Mouse (Mus musculus): ENCODE data around the gene Kynu.

Kynu gene

DNA sequence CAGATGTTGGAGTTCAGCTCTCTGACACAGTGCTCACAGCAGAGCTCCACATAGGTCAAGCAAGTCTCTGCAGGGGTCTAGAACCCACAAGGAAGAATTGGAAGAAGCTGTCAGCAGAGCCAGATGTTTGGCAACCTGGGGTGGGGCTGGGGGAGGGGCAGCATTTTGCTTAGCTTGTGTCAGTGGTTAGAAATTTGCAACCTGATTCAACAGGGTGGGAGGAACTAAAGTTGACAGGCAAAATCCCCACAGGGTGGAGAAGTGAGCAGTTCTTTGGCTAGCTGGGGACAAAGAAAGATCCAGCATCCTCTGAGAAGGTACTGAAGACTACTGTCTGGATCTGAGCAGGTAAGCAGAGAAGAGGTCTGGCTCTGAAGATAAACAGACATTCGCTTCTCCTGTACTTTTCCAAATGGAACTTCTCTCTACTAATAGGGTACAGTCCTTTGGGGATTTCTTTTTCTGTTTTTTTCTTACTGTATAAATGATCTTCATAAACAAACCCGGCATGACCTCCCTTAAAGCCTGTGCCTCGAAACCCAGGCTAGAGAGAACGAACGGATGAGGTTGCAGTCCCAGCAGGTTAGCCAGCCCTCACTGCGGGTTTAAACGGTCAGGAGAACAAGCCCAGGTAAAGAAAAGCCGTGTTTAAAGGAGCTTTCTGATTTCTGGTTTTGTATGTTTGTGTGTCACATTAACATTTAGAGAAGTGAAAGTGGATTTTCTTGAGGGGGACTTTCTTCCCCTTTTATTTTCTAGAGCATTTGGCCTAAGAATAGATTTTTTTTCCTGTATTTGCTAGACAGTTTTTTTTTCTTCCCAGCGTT is at the start of gene Kynu:
Gene Kynu (plus strand): TSS at position 268 of the 827 bp plus-strand sequence.
- DNase-seq = no peak

DNA sequence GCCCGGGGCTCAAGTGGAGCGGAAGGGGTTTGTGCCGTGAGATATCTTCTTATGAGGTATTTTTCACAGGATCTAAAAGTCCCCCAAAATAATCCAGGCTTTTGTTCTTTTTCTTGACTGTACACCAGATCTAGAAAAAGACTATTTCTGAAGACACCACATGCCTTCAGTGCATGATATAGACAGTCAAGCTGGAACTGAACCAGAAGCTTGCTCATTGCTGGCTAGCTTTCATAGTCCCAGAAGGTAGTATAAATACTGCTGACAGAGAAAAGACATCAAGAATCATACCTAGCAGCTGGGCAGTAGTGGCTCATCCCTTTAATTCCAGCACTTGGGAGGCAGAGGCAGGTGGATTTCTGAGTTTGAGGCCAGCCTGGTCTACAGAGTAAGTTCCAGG is 48.9 kb upstream of the Kynu start:
- DNase-seq = no peak

DNA sequence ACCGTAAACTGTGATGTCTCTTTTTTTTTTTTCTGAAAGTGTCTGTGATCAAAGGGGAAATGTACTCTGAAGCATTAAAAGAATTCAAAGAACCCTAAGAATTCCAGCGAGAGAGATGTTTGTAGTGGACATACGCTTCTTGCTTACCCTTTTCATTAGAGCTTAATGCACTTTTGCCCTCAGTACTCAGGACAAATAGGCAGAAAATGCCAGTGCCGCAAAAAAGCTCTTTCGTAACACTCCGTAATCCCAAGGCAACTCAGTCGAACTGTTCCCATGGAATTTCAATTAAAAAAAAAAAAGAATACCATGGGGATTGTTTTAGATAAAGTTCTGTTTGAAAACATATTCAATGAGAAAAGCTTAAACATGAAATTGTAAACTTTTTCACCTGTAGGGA is 41.3 kb upstream of the Kynu start:
- no peak for DNase-seq

DNA sequence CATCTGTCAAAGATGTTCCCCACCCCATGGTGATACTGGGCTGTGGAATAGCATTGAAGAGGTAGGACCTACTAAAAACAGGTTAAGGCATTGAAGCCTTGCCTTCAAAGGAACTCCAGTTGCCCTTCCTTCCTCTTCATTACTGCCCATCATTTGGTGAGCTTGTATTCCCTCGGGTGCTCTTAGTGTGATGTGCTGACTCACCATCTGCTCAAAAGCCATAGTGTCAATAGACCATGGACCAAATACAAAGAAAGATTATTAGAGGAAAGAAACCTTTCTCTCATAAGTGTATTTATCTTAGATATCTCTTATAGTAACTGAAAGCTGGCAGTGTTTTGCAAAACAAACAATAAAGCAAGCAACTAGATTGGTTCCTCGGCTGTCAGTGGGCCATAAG is 20.7 kb upstream of the Kynu start:
- DNase-seq = no peak

DNA sequence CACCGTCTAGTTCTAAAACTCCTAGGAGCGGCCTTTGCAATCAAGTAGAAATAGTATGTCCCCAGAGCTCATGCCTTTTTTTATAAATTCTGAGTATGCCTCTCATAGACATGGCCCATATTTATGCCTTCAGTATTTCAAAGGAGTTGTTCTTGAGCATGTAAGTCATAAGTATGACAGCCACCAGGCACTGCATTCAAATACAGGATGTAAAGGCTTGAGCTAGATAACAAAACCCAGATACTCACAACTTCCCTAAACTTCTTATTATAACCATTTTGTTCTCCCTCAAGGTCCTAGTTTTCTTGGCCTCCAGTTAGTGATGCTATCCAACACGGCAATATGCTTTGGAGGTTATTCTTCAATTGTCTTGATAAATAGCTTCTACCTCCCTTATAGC is 12.5 kb upstream of the Kynu start:
- DNase-seq = no peak

DNA sequence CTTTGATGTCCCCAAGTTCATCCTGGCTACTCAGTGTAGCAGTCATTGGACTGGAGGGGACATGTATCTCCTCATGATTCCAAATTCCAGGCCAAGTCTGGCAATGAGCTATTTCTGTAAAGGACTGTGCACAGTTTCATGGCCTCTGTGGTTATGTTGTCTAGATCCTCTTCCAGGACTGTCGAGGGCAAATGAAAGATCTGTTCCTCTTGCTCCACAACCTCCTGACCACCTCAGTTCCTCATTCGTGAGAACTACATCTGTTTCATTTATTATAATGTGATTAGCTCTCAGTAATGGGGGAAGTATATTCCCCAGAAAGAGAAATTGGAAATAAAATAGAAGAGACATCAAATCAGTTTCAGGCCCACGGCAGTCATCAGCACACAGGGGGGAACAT is 9.5 kb upstream of the Kynu start:
- DNase-seq = no peak

DNA sequence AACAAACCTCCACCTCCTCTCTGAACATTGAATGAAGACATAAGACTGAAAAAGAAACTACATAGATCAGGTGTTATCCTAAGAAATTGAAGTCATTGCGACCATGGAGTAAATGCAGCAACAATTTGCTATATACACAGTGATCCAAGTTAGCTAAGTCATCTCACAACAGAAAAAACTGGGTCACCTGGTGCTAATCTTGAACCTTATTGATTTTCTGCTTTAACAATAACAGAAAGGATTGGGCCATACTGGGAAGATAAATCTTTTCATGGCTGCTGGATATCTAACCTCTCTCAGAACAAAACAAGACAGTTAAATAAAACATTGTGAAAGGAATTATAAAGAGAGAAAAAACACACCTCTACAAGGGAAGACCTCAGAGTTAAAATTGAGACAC is 8.7 kb upstream of the Kynu start:
- DNase-seq = no peak

DNA sequence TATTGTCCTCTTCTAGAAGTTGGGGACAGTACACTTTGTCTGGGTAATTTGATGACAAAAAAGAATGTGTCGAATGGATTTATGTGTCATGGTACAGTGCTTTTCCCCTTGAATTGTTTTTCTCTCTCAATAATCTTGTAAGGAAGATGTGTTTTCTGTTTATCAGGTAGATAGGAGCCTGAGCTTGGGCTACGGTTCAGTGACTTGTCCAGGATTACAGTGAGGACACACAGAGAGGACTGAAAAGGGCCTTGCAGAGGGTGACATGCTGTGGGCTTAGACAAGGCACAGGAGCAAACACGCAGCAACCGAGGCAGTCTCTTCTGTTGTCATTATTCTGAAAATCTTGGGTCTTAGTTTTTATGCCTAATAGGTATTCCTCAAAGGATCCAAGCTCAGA is 913 bp upstream of the Kynu start:
- no peak for DNase-seq

DNA sequence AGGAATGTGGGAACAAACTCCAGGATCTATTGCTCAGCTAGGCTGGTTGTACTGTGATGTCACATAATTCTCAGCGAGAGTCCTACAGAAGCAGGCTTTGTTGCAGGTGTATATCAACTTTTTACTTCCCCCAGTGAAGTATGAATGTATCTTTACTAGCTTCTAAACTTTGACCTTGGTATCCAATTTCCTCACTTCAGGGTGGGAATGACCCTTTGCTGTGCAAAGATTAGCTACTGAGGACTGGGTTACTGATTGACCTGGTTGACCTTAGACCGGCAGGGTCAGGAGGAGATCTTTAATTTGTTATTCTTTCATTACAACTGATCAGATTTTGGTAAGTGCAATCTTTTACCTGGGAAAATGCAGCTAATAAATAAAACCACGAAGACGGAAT is 758 bp downstream of the Kynu start:
- no peak for DNase-seq

DNA sequence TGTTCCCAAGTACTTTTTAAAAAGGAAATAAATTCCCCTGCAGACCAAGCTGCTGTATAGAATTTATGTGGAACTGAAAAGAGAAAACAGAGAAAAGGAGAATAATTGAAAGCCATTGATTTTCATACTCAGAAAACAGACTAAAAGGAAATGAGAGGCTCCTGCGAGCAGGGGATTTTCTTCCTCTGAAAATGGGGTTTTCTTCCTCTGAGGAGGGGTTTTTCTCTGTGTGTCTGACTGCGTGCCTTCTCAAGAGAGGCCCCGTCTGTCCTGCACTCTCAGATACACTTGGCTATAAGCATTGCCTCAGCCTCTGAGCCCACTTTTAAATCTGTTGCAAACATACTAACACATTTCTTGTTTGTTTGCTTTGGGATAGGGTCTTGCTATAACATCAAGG is 1.9 kb downstream of the Kynu start:
- no peak for DNase-seq

DNA sequence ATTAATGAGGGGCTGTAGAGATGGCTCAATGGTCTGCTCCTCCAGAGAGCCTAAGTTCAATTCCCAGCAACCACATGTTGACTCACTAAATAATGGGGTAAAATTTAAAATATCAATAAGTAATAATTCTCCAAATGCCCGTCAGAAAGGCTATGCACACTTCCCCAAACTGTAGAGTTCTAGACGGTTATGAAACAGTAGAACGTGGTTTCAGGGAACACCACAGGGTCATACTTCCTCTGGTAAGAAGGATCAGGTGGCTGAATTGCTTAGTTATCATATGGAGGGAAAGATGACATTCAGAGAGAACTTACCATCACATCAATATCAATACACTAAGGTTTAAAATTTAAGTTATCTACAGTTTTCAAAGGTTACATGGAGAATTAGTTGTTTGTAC is 6.1 kb downstream of the Kynu start:
- DNase-seq = no peak

DNA sequence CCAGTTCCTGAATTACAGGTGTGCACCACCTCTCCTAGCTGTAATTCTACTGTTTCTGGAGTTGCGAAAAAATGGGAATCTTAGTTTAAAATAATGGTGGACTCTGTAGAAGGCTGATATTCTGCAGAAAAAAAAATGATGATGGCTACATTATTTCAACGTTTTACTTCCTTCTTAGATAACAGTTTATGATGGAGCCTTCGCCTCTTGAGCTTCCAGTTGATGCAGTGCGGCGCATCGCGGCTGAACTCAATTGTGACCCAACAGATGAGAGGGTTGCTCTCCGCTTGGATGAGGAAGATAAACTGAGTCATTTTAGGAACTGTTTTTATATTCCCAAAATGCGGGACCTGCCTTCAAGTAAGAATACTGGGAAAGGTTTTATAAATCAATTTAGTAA is 7.7 kb downstream of the Kynu start:
- no peak for DNase-seq

DNA sequence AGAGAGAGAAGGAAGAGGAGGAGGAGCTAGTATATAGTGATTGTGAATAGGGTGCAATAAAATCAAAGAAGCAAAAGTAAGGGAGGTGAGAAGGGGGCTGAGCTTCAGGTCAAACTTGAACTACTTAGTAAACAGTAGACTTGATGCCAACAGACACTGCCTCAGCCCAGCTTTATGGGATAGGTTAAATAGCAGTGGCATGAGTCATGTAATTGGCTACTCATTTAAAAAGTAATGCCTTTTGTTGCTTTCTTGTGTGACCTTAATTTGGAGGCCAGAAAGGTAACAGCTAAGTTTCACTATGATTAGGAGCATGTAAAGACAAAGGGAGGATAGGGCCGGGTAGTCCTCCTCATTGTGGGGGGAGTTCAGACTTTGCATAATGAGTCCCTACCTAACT is 13.3 kb downstream of the Kynu start:
- DNase-seq = no peak

DNA sequence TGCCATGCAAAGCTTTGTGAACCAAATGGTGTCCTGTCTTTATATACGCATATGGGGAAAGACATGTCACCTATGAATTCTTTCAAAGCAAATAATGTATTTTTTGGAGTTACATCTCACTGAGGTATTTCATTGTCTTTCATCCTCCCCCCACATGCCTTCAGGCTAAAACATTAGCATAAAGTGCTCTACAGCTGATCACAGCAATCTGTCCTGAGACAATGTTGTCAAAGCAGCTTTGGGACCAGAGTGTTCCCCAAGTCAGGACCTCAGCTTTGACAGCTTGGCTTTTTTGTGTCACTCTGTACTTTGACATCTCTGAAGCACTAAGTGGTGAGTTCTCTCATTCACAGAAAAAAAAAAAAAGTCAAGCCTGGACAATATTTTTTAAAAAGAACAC is 18.4 kb downstream of the Kynu start:
- DNase-seq = no peak

DNA sequence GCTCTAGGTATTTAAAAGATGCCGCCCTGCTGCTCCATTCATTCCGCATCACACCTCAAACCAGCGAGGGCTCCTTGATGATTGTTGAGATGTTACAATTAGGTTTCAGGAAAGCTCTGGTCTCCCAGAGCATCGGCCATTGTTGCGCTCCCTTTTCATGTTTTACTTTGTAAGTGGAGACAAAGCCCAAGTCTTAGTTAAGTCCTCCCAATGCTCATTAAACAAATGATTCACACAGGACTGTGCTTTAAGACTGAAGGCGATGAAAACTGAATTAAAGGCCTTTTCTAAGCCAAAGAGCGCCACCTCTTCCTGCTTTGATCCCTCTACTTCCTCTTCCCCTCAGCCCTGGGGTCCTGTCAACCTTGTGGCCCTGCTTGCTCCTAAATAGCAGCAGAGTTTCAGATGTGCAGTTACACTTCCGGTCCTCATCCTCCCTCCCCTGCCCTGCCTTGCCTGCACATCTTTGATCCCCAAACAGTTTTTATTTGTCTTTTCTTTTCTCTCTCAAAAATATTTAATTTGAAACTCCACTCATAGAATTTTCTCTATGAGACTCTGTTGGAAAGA is 28.2 kb downstream of the Kynu start:
- no peak for DNase-seq

DNA sequence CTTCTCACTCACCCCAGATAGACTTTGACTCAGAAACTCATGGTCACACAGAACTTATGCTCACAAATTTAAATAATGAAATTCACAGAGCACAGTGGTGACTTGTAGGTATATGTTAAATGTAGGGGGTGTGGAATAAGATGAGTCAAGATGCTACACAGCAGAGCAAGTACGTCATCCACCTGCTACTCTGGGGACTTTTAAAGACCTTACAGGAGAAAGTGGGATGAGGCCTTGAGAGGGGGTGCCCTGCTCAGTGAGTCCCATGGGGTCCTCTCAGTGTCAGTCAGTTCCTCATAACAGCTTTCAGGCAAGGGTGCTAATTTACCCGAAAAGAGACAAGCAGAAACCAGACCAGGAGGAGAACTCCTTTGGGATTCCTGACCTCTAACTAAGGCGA is 30.4 kb downstream of the Kynu start:
- no peak for DNase-seq

DNA sequence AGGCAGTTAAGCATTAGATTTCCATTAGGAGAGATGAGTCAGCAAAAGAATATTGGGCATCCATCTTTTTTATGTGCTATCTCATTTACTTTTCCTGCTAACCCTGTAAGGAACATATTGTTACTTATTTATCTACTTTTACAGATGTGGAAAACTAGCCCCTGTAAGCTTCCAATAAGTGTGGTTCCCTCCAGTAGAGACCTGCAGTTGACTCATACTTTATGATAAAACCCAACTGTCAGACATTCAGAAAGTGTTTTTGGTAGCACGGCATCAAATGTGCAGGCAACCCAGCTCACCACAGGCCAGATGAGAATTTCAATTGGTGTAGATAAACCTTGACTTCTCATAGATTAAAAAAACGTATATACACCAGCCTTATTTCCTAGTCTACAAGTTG is 32.7 kb downstream of the Kynu start:
- no peak for DNase-seq

DNA sequence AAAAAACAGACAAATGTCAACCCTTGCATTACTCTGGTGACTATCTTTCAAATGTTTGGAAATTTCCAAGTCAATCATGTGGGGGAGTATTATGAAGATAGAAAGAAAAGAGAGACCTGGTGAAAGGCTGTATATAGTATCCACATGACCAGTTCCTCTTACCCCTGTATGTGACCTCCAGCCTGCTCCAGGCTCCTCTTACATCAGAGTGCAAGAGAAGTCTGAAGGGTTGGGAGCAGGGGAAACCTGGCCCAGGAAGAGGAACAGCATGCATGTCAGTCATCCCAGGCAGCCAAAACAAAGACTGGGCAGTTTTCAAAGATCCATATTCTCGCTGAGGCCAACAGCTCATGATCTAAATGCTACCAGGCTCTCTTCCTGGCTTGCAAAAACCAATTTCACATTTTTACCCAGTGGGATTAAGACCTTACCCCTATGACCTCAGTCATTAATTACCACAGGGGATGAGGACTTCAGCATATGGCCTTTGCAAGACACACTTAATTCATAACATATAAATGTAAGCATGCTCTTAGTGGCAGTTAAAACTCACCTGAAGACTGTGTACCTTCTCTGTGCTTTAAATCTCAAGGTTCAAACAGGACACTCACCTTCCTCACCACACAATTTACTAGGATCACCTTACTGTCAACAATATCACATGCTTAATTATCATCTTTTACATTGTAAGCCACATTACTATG is 37.0 kb downstream of the Kynu start:
- DNase-seq = no peak

DNA sequence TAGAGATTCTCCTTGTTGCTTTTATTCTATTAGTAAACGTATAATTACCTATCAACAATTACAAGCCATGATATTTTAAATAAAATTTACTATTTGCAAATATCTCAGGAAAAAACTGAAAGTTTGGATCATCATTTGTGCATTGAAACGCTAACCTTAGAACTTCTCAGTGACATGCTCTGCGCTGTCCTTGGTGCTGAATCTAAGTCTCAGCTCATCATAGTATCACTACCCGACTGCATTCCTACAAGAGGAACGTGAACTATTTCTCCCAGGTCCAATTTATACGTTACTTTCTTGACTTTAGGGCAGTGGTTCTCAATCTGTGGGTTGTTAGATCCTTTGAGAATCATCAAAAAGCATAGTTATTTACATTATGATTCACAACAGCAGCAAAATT is 58.4 kb downstream of the Kynu start:
- no peak for DNase-seq

DNA sequence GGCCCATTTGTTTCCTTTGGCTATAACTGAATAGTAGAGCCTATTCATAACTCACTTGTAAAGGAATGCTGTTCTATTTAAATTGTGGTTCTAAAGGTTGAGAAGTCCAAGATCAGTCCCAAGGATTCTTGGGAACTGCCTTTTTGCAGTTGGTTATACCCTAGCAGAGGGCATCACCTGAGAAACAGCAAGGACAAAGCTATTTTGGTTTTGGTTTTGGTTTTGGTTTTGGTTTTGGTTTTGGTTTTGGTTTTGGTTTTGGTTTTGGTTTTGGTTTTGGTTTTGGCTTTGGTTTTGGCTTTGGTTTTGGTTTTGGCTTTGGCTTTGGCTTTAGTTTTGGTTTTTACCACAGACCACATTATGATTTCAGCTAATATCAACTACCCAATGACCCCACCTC is 66.0 kb downstream of the Kynu start:
- DNase-seq = no peak

DNA sequence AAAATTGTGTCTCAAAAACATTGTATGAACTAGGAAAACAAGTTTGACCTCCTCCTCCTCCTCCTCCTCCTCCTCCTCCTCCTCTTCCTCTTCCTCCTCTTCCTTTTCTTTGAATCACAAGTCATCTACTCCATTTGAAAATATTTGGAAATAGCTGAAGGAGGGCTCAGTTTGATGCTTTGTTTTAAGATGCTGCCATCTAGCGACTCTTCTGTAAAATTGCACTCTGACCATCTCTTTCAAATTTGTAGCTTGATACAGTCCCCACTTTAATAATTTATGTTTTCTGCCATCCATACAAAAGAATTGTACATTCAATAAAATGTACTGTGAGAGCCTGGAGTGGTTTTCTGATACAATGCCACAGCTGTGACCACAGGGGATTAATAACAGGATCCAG is 67.7 kb downstream of the Kynu start:
- DNase-seq = no peak

DNA sequence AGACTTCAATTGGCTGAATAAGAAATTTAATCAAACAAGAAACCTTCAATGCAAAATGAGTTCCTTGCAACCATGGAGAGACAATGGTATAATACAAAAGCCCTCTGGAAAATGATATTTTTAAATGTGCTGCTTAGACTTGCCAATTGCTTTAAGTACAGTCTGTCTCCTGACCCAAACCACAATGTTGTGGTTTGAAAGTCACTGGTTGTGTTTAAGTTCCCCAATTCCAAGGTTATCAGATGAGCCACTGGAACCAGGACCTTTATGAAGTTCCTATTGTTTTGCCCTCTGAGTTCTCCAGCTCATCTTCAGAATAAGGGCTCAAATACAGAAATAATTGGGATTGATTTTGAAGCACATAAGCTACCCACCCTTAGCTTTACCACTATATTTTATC is 76.7 kb downstream of the Kynu start:
- no peak for DNase-seq

DNA sequence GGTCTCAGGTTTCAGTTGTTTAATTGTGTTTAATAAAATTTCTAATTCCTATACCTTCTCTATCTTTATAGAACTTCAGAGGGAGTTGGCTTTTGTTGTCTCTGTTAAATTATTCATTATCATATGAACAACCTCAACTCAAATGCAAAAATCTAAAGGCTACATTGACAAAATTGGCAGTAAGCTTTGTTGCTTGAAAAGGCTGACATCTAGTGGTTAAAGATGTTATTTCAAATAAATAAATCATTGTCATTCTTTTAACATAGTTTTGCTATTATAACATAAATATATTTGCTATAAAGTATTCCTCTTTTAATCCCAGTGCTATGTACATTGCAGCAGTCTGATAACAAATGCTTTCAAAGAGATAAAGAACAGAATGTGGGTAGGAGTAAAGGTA is 81.4 kb downstream of the Kynu start:
- no peak for DNase-seq

DNA sequence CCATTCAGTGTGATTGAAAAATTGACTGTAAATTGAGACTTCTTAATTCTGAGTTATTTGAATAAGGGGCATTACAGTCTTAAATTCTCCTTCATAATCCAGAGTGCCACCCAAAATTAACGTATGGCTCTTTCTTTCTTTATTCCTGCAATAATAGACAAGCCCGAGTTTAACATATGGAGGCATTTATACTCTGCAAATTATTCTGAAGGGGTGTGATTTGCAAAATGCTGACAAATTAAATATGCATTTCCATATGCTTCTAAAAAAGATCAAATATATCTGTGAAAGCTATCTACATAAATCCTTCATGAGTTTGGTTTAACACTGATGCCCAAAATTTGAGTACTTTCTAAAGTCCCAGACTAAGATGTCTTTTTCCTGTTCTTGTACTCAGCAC is 91.8 kb downstream of the Kynu start:
- DNase-seq = no peak

DNA sequence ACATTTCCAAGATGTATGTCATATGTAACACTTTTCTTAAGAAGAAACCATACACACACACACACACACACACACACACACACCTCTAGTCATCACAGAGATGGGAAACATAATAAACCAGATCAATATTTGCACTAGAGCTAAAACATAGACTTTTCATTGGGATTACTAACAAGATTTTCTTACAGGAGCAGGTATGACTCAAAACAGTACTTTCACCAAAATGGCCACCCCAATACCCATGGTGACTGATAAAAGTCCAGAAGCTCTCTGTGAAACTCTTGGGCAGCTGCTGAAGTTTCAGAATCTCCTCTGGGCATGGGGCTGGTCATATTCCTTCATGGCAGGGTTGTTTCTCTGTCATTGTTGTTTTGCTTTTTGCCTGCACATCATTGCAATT is 114.5 kb downstream of the Kynu start:
- no peak for DNase-seq

Data from cerebellum, adult 18-20 months (tissue).